In the genomic region with DNA sequence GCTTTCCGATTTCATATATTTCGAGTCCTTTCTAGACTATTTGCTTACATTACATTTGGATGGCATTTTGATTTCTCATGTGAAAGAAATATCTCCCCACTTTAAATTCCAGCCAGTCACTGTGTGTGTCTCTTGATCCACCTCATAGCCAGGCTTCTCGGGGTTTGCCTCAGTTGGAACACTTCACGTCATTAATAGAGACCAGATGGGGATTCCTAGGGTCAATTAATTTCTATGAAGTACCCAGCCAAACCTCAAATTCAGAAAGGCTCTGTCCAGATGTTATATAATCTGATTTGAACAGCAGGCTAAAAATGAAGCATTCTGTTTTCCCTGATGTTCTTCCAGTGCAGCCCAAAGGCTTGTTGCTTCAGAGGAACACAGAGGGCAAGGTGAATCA, we compare ENCODE assay signal across 20 mouse cellular contexts.
"Had no signal": no experiment of that assay in that cellular context is flagged by ENCODE, and none has a peak within 500 bp of the region (broad histone marks: within the 10 kb centered on the region; RNA-seq: fewer than 3 reads in every experiment).

No protein-coding gene starts in this region.

- H3K9ac ChIP-seq: limb, embryonic 12.5 days; liver, embryonic 12.5 days; liver, embryonic 15.5 days; lung, embryonic 15.5 days; stomach, embryonic 15.5 days had no signal

- H3K27me3 ChIP-seq: limb, embryonic 12.5 days; liver, embryonic 12.5 days; liver, embryonic 15.5 days; lung, embryonic 15.5 days; stomach, embryonic 15.5 days had no signal

- H3K9me3 ChIP-seq: limb, embryonic 12.5 days; liver, embryonic 12.5 days; liver, embryonic 15.5 days; lung, embryonic 15.5 days; megakaryocyte, embryonic 14.5 days; stomach, embryonic 15.5 days had no signal

- H3K36me3 ChIP-seq: limb, embryonic 12.5 days; liver, embryonic 12.5 days; liver, embryonic 15.5 days; lung, embryonic 15.5 days; stomach, embryonic 15.5 days had no signal

- H3K4me3 ChIP-seq: left cerebral cortex, adult 2 months; limb, embryonic 12.5 days; liver, embryonic 12.5 days; liver, embryonic 15.5 days; lung, embryonic 15.5 days; megakaryocyte, embryonic 14.5 days; stomach, embryonic 15.5 days had no signal

- DNase-seq: kidney, adult 18-20 months; kidney, adult 9 months; kidney, postnatal 14 days; kidney, postnatal 4 days; liver; lung, adult 18-20 months; lung, postnatal 10 days; lung, postnatal 36 days; midbrain, embryonic 14.5 days; right cerebral cortex, postnatal 4 days; spleen, adult 18-20 months; thymus, postnatal 25 days had no signal

- H3K4me2 ChIP-seq: limb, embryonic 12.5 days; liver, embryonic 12.5 days; liver, embryonic 15.5 days; lung, embryonic 15.5 days; midbrain, embryonic 11.5 days; stomach, embryonic 15.5 days had no signal

- H3K4me1 ChIP-seq: limb, embryonic 12.5 days; liver, embryonic 12.5 days; liver, embryonic 15.5 days; lung, embryonic 15.5 days; megakaryocyte, embryonic 14.5 days; stomach, embryonic 15.5 days had no signal

- ATAC-seq: liver, embryonic 12.5 days had no signal

- H3K27ac ChIP-seq: left cerebral cortex, adult 2 months; limb, embryonic 12.5 days; liver, embryonic 12.5 days; liver, embryonic 15.5 days; lung, embryonic 15.5 days; stomach, embryonic 15.5 days had no signal
